Mouse (Mus musculus) kidney, postnatal 0 days (tissue): Measurements from ENCODE around the gene Ndufaf4. TPM values are rescaled to one million over a fixed set of nuclear protein-coding genes. Genes with fewer than 3 reads are reported as not detected.
"Not testable (repeated sequence)": the region's sequence is repeated elsewhere in the genome, so short reads cannot be mapped to it uniquely, and the experiment has no call there.

Experiments
- ATAC-seq: fragments of 200-750 bp; cut with Nextera tagmentation; replicated peaks from 2 replicates; pipeline ENCODE4 v1.8.0; 2017; ENCODE audit warnings: low read depth, moderate number of reproducible peaks, moderate TSS enrichment, moderate library complexity; ENCODE audit not compliant: low FRiP score
- DNase-seq: peaks from one replicate; pipeline ENCODE4 v3.0.0-alpha.2; 2016; ENCODE audit warnings: low spot score
- H3K27ac ChIP-seq: fragments of 300-500 bp; sonication (generic); 2 replicates; pipeline ENCODE4 v1.5.1; 2014; ENCODE audit warnings: mild to moderate bottlenecking
- H3K27me3 ChIP-seq: fragments of 300-500 bp; sonication (generic); 2 replicates; pipeline ENCODE4 v1.6.1; 2014; ENCODE audit warnings: low read length, mixed read lengths; ENCODE audit not compliant: insufficient read depth
- H3K36me3 ChIP-seq: fragments of 300-500 bp; sonication (generic); 2 replicates; pipeline ENCODE4 v1.6.1; 2014; ENCODE audit warnings: low read length, mixed read lengths; ENCODE audit not compliant: insufficient read depth
- H3K4me1 ChIP-seq: fragments of 300-500 bp; sonication (generic); replicated peaks from 2 replicates; pipeline ENCODE4 v1.6.1; 2014; ENCODE audit warnings: antibody characterized with exemption, low read length, mixed read lengths; ENCODE audit not compliant: insufficient read depth
- H3K4me2 ChIP-seq: fragments of 300-500 bp; sonication (generic); 2 replicates; pipeline ENCODE4 v1.6.1; 2014; ENCODE audit warnings: mild to moderate bottlenecking, low read length, moderate library complexity, mixed read lengths
- H3K4me3 ChIP-seq: fragments of 300-500 bp; sonication (generic); replicated peaks from 2 replicates; pipeline ENCODE4 v1.5.1; 2014; ENCODE audit warnings: low read depth, low read length
- H3K9ac ChIP-seq: fragments of 300-500 bp; sonication (generic); 2 replicates; pipeline ENCODE4 v1.6.1; 2014; ENCODE audit warnings: low read depth, low read length
- H3K9me3 ChIP-seq: fragments of 300-500 bp; sonication (generic); replicated peaks from 2 replicates; pipeline ENCODE4 v1.6.1; 2016; ENCODE audit warnings: low read length, inconsistent platforms, mixed read lengths
- CTCF ChIP-seq: IDR thresholded peaks from 2 replicates; pipeline ENCODE4 v1.5.1; 2016; ENCODE audit warnings: antibody characterized with exemption, low read depth, mild to moderate bottlenecking, moderate library complexity
- WGBS: fragments of 180-500 bp; shearing (Covaris S2); extraction: QIAGEN DNeasy Blood & Tissue Kit; methylation state at CpG from one replicate; pipeline ENCODE4 v1.1.7; 2014; 5-methylcytosine and 5-hydroxymethylcytosine counted together
- polyA plus RNA-seq: library from polyadenylated mRNA; unstranded; fragments of >200 nt; fragmentation: Nextera tagmentation; extraction: Ambion mirVana; gene quantifications from 2 replicates; pipeline ENCODE4 v1.2.1, GENCODE M21; 2015

Ndufaf4 gene
- polyA plus RNA-seq, result 76.3 and 87.6 TPM in 2 replicates

DNA sequence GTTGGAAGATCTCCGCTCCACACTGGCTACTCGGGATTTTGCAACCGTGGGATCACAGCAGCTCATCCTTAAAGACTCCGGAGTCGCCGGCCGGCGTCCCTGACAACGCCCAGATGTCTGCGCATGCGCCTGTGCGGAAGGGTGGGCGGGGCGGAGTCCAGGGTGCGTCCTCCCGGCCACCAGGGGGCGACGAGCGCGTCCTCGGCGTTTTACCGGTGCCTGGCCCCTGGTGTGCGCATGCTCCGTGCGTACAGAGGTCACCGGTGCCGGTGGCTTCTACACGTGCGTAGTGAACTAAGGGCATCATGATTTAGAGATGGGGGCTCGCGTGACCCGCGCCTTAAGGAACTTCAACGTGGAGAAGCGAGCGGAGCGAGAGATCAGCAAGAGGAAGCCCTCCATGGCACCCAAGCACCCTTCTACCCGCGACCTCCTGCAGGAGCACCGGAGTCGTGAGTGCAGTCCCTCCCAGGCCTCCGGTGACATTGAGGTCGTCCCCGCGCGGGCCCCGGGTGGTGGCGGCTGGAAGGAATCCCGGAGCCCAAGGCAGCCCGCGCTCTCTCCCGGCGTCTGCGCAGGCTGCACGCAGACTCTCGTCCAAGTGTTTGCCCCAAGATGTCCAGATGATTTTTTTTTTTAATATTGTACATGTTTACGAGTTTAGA, at the start of gene Ndufaf4:
Gene Ndufaf4, plus strand, starts transcription at position 233 of the 665 bp plus-strand sequence.
- no peaks in the 10 kb centered on the region for H3K9me3 ChIP-seq
- peak; percentile 95 for DNase-seq
- H3K4me2 ChIP-seq, result peak within 1 kb of the TSS; percentile 60
- 0 out of 2 replicates have a peak within 1 kb of the TSS, but pooled peaks have one; percentile 47 for H3K27ac ChIP-seq
- peak; percentile 99 for TF ChIP-seq CTCF
- peak within 1 kb of the TSS; percentile 81 for H3K9ac ChIP-seq
- H3K4me3 ChIP-seq, result peak within 1 kb of the TSS; percentile 84
- peaks cover 5% of the 10 kb centered on the region; the same call in 1 of the 2 replicates for H3K4me1 ChIP-seq
- peak; percentile 98 for ATAC-seq
- no peaks in the 10 kb centered on the region for H3K27me3 ChIP-seq
- under 1% methylated on average over 58 of the region's 58 CpGs for WGBS
- peaks cover 4% of the 10 kb centered on the region; the same call in 1 of the 2 replicates for H3K36me3 ChIP-seq

- Histone ChIP-seq H3K4me2 (peak within 1 kb of the TSS; percentile 91), H3K36me3 (no peaks in the 10 kb centered on the region), H3K4me1 (no peaks in the 10 kb centered on the region), H3K9me3 (no peaks in the 10 kb centered on the region), H3K9ac (peak within 1 kb of the TSS; percentile 61), H3K27me3 (no peaks in the 10 kb centered on the region), H3K4me3 (peak within 1 kb of the TSS; percentile 69), H3K27ac (peak within 1 kb of the TSS; percentile 80)
- DNase-seq (peak; percentile 76), ATAC-seq (peak; percentile 91)
- under 1% methylated on average over 61 of the region's 63 CpGs for WGBS
- TF ChIP-seq CTCF, result 0 out of 2 replicates have a peak, but pooled peaks have one; percentile 10
These were observed 47.2 kb upstream of the Ndufaf4 start, which contains the start of gene Klhl32 for GRCm38 (mm10) chr4:24850401-24851325. Gene Klhl32, minus strand, starts transcription at chr4:24851124.

DNA sequence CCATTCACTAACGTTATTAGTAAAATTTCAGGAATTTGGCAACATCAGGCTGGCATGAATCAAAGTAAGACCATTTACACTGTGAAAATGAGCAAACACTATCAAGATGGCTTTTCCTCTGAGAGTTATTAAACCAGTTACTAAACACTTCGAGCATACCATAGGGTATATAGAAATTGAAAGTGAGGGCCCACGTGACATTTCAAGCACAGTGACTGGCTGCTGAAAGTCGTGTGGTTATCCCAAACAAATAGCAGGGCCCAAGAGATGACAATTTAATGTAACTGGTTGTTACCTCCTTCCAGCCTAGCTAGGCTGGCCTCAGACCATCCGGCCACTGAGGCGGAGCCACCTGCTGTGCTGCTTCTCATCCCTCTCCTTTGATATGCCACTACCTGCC, 32.2 kb upstream of the Ndufaf4 start:
- Histone ChIP-seq H3K36me3 (no peaks in the 10 kb centered on the region), H3K27ac (no peak overlapping the region), H3K27me3 (no peaks in the 10 kb centered on the region), H3K4me1 (no peaks in the 10 kb centered on the region), H3K4me3 (no peak overlapping the region), H3K9me3 (no peaks in the 10 kb centered on the region), H3K4me2 (no peak overlapping the region), H3K9ac (no peak overlapping the region)
- 45% methylated on average over 6 of the region's 6 CpGs for WGBS
- no peak for TF ChIP-seq CTCF
- no peak for DNase-seq
- ATAC-seq, result no peak

- no peak overlapping the region for H3K9ac ChIP-seq
- H3K27ac ChIP-seq, result no peak overlapping the region
- no peaks in the 10 kb centered on the region for H3K27me3 ChIP-seq
- H3K4me2 ChIP-seq, result no peak overlapping the region
- ATAC-seq (no peak), DNase-seq (no peak)
- no peak overlapping the region for H3K4me3 ChIP-seq
- no peak for TF ChIP-seq CTCF
- WGBS, result 30% methylated on average over 4 of the region's 4 CpGs
- no peaks in the 10 kb centered on the region for H3K4me1 ChIP-seq
- no peaks in the 10 kb centered on the region for H3K9me3 ChIP-seq
- H3K36me3 ChIP-seq, result no peaks in the 10 kb centered on the region
These were observed 28.7 kb upstream of the Ndufaf4 start for GRCm38 (mm10) chr4:24869230-24869629.

GRCm38 (mm10) chr4:24889386-24889785, 8.5 kb upstream of the Ndufaf4 start:
- WGBS, result 54% methylated on average over 2 of the region's 2 CpGs
- not testable (repeated sequence) for H3K4me3 ChIP-seq, H3K9me3 ChIP-seq, H3K4me2 ChIP-seq, H3K9ac ChIP-seq, H3K4me1 ChIP-seq, DNase-seq, H3K27ac ChIP-seq, ATAC-seq, H3K27me3 ChIP-seq, H3K36me3 ChIP-seq

GRCm38 (mm10) chr4:24892293-24892692, 5.6 kb upstream of the Ndufaf4 start:
- not testable (repeated sequence) for H3K4me2 ChIP-seq, ATAC-seq, H3K9ac ChIP-seq, H3K4me1 ChIP-seq, DNase-seq, H3K4me3 ChIP-seq, H3K36me3 ChIP-seq, H3K27me3 ChIP-seq, H3K27ac ChIP-seq, H3K9me3 ChIP-seq
- 68% methylated on average over 2 of the region's 2 CpGs for WGBS
